Mouse (Mus musculus) midbrain, embryonic 15.5 days (tissue): ENCODE data around the gene Ccl28. TPM values are rescaled to one million over a fixed set of nuclear protein-coding genes. Genes with fewer than 3 reads are reported as not detected.
A peak's percentile ranks its signal among the peaks of the same experiment; 100 is the strongest.
"Not testable (repeated sequence)": the region's sequence is repeated elsewhere in the genome, so short reads cannot be mapped to it uniquely, and the experiment has no call there.

ENCODE experiments used
- ATAC-seq: fragments of 200-750 bp; cut with Nextera tagmentation; replicated peaks from 2 replicates; pipeline ENCODE4 v1.8.0; 2017; ENCODE audit warnings: moderate TSS enrichment
- H3K27ac ChIP-seq: fragments of 300-500 bp; sonication (generic); 2 replicates; pipeline ENCODE4 v1.5.1; 2015; ENCODE audit warnings: mild to moderate bottlenecking, inconsistent platforms
- H3K27me3 ChIP-seq: fragments of 300-500 bp; sonication (generic); replicated peaks from 2 replicates; pipeline ENCODE4 v1.6.1; 2015; ENCODE audit warnings: inconsistent platforms
- H3K36me3 ChIP-seq: fragments of 300-500 bp; sonication (generic); replicated peaks from 2 replicates; pipeline ENCODE4 v1.6.1; 2015; ENCODE audit warnings: inconsistent platforms
- H3K4me1 ChIP-seq: fragments of 300-500 bp; sonication (generic); 2 replicates; pipeline ENCODE4 v1.6.1; 2015; ENCODE audit warnings: inconsistent platforms
- H3K4me2 ChIP-seq: fragments of 300-500 bp; sonication (generic); 2 replicates; pipeline ENCODE4 v1.6.1; 2015; ENCODE audit warnings: inconsistent platforms, mild to moderate bottlenecking, moderate library complexity
- H3K4me3 ChIP-seq: fragments of 300-500 bp; sonication (generic); 2 replicates; pipeline ENCODE4 v1.5.1; 2015; ENCODE audit warnings: mild to moderate bottlenecking, inconsistent platforms
- H3K9ac ChIP-seq: fragments of 300-500 bp; sonication (generic); 2 replicates; pipeline ENCODE4 v1.6.1; 2015; ENCODE audit warnings: mild to moderate bottlenecking, inconsistent platforms
- H3K9me3 ChIP-seq: fragments of 300-500 bp; sonication (generic); 2 replicates; pipeline ENCODE4 v1.6.1; 2016; ENCODE audit warnings: inconsistent platforms
- WGBS: fragments of 180-500 bp; shearing (Covaris S2); methylation state at CpG from one replicate; pipeline ENCODE4 v1.1.7; 2015; ENCODE audit warnings: mixed read lengths; 5-methylcytosine and 5-hydroxymethylcytosine counted together
- polyA plus RNA-seq: library from polyadenylated mRNA; unstranded; fragments of >200 nt; fragmentation: Nextera tagmentation; extraction: Ambion mirVana; gene quantifications from 2 replicates; pipeline ENCODE4 v1.2.1, GENCODE M21; 2015

The Ccl28 gene
- polyA plus RNA-seq = 0.23 and 0.37 TPM in 2 replicates

DNA sequence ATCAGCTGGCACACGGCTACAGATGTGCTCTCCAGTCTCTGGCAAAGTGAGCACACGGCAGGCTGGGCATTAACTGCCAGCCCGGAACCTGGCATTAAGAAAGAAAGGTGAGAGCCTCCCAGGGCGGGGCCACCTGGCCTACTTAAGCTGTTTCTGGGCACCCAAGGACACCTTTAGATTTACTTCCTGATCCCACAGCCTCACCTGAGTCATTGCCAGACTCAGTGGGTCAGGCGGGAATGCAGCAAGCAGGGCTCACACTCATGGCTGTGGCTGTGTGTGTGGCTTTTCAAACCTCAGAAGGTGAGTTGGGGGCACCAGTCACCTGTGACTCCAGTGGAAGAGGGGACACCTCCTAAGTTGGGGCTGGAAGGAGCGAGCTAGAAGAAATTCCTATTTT, at the start of gene Ccl28:
Ccl28 (plus strand) TSS at position 186 of the 400 bp plus-strand sequence.
- Histone ChIP-seq H3K4me3 (no peak within 1 kb of the TSS), H3K27ac (no peak within 1 kb of the TSS), H3K36me3 (no peaks in the 10 kb centered on the region), H3K4me1 (no peaks in the 10 kb centered on the region), H3K9ac (no peak within 1 kb of the TSS), H3K27me3 (no peaks in the 10 kb centered on the region), H3K9me3 (no peaks in the 10 kb centered on the region), H3K4me2 (no peak within 1 kb of the TSS)
- no peak for ATAC-seq
- 85% methylated on average over 6 of the region's 6 CpGs for WGBS

DNA sequence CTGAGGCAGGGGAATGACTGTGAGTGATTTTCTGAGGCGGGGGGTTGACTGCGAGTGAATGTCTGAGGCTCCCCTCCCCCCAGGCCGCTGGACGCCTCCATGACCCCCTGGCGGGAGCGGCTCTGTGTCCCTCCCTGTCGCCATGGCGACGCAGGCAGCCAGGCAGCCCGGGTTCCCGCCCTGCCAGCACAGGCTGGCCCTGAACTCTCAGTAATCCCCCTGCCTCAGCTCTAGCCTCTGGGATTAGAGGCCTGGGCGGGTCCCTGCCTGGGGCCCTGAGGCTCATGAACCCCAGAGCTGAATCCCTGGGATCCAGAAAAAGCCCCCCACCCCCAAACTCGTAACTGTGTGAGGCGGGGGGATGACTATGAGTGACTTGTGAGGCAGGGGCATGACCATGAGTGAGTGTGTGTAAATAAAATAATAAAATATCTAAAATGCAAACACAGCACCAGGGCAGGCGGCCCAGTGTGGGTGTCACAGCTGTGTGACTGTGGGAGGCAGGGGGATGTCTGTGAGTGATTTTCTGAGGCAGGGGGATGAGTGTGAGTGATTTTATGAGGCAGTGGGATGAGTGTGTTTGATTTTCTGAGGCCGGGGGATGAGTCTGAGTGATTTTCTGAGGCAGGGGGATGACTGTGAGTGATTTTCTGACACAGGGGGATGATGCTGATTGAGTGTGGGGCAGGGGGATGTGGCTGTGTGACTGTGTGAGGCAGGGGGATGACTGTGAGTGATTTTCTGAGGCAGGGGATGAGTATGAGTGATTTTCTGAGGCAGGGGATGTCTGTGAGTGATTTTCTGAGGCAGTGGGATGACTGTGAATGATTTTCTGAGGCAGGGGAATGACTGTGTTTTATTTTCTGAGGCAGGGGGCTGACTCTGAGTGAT, 27.1 kb upstream of the Ccl28 start:
- peak; percentile 94 for ATAC-seq
- not testable (repeated sequence) for H3K4me2 ChIP-seq, H3K9ac ChIP-seq

DNA sequence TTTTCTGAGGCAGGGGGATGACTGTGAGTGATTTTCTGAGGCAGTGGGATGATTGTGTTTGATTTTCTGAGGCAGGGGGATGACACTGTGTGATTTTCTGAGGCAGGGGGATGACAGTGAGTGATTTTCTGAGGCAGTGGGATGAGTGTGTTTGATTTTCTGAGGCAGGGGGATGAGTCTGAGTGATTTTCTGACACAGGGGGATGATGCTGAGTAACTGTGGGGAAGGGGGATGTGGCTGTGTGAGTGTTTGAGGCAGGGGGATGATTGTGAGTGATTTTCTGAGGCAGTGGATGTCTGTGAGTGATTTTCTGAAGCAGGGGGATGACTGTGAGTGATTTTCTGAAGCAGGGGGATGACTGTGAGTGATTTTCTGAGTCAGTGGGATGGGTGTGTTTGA, 25.2 kb upstream of the Ccl28 start:
- peaks cover 19% of the 10 kb centered on the region for H3K9me3 ChIP-seq
- H3K4me1 ChIP-seq, H3K9ac ChIP-seq, H3K4me2 ChIP-seq, H3K36me3 ChIP-seq, ATAC-seq, H3K27me3 ChIP-seq, H3K4me3 ChIP-seq, H3K27ac ChIP-seq: not testable (repeated sequence)

More for the DNA sequence above, 27.1 kb upstream of the Ccl28 start:
- H3K4me1 ChIP-seq, H3K27ac ChIP-seq, H3K27me3 ChIP-seq, H3K36me3 ChIP-seq, H3K4me3 ChIP-seq: not testable (repeated sequence)
- H3K9me3 ChIP-seq = peaks cover 16% of the 10 kb centered on the region
- 67% methylated on average over 16 of the region's 16 CpGs for WGBS

DNA sequence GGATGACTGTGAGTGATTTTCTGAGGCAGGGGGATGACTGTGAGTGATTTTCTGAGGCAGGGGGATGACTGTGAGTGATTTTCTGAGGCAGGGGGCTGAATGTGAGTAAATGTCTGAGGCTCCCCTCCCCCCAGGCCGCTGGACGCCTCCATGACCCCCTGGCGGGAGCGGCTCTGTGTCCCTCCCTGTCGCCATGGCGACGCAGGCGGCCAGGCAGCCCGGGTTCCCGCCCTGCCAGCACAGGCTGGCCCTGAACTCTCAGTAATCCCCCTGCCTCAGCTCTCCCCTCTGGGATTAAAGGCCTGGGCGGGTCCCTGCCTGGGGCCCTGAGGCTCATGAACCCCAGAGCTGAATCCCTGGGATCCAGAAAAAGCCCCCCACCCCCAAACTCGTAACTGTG, 24.6 kb upstream of the Ccl28 start:
- not testable (repeated sequence) for H3K27me3 ChIP-seq, ATAC-seq, H3K27ac ChIP-seq, H3K4me2 ChIP-seq, H3K36me3 ChIP-seq, H3K4me1 ChIP-seq, H3K9ac ChIP-seq, H3K4me3 ChIP-seq
- 79% methylated on average over 12 of the region's 12 CpGs for WGBS
- H3K9me3 ChIP-seq = peaks cover 24% of the 10 kb centered on the region

DNA sequence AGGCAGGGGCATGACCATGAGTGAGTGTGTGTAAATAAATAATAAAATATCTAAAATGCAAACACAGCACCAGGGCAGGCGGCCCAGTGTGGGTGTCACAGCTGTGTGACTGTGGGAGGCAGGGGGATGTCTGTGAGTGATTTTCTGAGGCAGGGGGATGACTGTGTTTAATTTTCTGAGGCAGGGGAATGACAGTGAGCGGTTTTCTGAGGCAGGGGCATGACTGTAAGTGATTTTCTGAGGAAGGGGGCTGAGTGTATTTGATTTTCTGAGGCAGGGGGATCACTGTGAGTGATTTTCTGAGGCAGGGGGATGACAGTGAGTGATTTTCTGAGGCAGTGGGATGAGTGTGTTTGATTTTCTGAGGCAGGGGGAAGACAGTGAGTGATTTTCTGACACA, 24.1 kb upstream of the Ccl28 start:
- not testable (repeated sequence) for H3K4me1 ChIP-seq, H3K36me3 ChIP-seq, H3K9ac ChIP-seq, H3K4me2 ChIP-seq, H3K27me3 ChIP-seq, H3K4me3 ChIP-seq, H3K27ac ChIP-seq, ATAC-seq
- peaks cover 27% of the 10 kb centered on the region for H3K9me3 ChIP-seq
- 58% methylated on average over 2 of the region's 2 CpGs for WGBS

DNA sequence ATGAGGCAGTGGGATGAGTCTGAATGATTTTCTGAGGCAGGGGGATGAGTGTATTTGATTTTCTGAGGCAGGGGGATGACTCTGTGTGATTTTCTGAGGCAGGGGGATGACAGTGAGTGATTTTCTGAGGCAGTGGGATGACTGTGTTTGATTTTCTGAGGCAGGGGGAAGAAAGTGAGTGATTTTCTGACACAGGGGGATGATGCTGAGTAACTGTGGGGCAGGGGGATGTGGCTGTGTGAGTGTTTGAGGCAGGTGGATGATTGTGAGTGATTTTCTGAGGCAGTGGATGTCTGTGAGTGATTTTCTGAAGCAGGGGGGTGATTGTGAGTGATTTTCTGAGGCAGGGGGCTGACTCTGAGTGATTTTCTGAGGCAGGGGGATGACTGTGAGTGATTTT, 23.5 kb upstream of the Ccl28 start:
- not testable (repeated sequence) for H3K27ac ChIP-seq, H3K36me3 ChIP-seq, H3K9ac ChIP-seq, H3K4me3 ChIP-seq, H3K27me3 ChIP-seq, H3K4me1 ChIP-seq, ATAC-seq, H3K4me2 ChIP-seq
- peaks cover 27% of the 10 kb centered on the region for H3K9me3 ChIP-seq

DNA sequence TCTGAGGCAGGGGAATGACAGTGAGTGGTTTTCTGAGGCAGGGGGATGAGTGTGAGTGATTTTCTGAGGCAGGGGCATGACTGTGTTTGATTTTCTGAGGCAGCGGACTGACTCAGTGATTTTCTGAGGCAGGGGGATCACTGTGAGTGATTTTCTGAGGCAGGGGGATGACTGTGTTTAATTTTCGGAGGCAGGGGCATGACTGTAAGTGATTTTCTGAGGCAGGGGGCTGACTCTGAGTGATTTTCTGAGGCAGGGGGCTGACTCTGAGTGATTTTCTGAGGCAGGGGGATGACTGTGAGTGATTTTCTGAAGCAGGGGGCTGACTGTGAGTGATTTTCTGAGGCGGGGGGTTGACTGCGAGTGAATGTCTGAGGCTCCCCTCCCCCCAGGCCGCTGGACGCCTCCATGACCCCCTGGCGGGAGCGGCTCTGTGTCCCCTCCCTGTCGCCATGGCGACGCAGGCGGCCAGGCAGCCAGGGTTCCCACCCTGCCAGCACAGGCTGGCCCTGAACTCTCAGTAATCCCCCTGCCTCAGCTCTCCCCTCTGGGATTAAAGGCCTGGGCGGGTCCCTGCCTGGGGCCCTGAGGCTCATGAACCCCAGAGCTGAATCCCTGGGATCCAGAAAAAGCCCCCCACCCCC, 20.8 kb upstream of the Ccl28 start:
- not testable (repeated sequence) for ATAC-seq, H3K4me1 ChIP-seq
- 56% methylated on average over 13 of the region's 13 CpGs for WGBS

DNA sequence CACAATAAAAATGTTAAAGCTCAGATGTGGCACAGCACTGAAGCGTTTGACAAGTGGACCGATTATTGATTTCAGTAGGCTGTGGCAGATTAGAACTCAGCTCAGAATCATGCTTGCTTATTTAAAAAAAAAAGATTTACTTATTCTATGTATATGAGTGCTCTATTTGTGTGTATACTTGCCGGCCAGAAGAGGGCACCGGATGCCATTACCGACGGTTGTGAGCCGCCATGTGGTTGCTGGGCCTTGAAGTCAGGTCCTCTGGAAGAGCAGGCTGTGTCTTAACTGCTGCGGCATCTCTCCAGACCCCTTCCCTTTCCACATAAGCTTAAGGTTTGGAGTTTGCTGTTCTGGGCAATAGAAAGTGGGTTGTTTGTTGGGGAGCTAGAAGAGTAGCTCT, 19.7 kb upstream of the Ccl28 start:
- H3K36me3 ChIP-seq, H3K4me3 ChIP-seq, H3K4me2 ChIP-seq, H3K9ac ChIP-seq, H3K27ac ChIP-seq, H3K27me3 ChIP-seq, H3K4me1 ChIP-seq: not testable (repeated sequence)
- WGBS = 94% methylated on average over 8 of the region's 8 CpGs
- 0 out of 2 replicates have a peak, but pooled peaks have one; percentile 34 for ATAC-seq
- H3K9me3 ChIP-seq = peaks cover 11% of the 10 kb centered on the region; the same call in 1 of the 2 replicates

More for the DNA sequence above, 20.8 kb upstream of the Ccl28 start:
- H3K4me2 ChIP-seq, H3K27ac ChIP-seq, H3K27me3 ChIP-seq, H3K9ac ChIP-seq, H3K4me3 ChIP-seq, H3K36me3 ChIP-seq: not testable (repeated sequence)
- H3K9me3 ChIP-seq = peaks cover 16% of the 10 kb centered on the region; the same call in 1 of the 2 replicates

DNA sequence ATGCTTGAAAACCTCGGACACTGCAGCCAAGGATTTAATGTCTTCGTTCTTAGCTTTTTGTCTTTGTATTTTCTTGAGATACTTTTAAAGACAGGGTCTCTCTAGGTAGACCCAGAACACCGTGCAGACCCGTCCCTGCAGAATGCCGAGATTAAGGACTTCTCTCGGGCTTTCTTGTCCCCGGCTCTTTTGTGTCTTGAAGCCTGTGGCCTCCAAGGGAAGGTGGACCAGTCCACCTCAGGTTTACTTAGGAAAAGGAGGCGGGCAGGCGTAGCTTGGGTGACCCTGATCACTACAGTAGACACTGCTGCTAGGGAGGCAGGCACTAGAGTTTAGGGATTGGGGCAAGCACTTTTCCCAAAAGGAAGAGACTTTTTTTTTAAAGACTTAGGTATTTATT, 19.3 kb upstream of the Ccl28 start:
- H3K4me1 ChIP-seq, H3K4me3 ChIP-seq, H3K36me3 ChIP-seq, H3K27me3 ChIP-seq, H3K4me2 ChIP-seq, H3K27ac ChIP-seq, H3K9ac ChIP-seq: not testable (repeated sequence)
- peak; percentile 43 for ATAC-seq
- 90% methylated on average over 8 of the region's 9 CpGs for WGBS
- H3K9me3 ChIP-seq = peaks cover 11% of the 10 kb centered on the region; the same call in 1 of the 2 replicates

DNA sequence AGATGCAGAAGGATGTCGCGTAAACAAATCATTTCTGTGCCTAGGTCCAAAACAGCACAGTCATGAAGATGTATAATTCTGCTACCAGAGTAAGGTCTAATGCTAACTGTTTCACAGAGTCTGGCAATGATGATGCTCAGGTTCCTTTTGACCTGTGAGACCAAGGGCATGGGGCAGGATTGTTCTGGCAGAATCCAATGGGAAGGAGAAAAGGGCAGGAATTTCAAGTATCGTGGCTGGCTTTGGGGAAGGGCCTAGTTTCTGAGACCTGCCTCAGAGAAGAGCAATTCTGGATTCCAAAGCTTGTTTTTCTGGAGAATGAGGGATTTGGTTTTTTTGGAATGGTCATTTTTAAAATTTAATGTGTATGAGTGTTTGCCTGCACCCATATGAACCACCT, 4.8 kb upstream of the Ccl28 start:
- H3K9me3 ChIP-seq = no peaks in the 10 kb centered on the region
- no peak overlapping the region for H3K4me2 ChIP-seq
- H3K4me1 ChIP-seq = no peaks in the 10 kb centered on the region
- no peaks in the 10 kb centered on the region for H3K36me3 ChIP-seq
- ATAC-seq = no peak
- H3K27me3 ChIP-seq = no peaks in the 10 kb centered on the region
- H3K9ac ChIP-seq = no peak overlapping the region
- no peak overlapping the region for H3K27ac ChIP-seq
- 94% methylated on average over 3 of the region's 3 CpGs for WGBS
- no peak overlapping the region for H3K4me3 ChIP-seq

DNA sequence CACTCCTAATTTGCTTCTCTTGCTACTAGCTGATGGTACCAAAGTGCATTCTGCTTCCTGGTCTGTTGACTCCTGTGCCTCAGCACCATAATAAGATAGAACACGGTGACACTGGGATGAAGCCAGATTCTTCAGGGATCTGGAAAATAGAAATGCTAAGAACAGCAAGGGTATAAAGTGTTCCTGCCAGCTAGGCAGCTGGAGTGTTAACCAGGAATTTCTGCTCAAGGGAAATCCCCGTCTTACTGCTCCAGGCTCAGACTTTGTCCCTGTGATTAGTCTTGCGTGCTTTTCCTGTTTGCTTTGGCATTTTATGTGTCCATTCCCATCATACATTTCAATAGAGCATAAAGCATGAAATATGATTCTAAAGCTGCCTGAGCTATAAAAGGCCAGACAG, 3.9 kb upstream of the Ccl28 start:
- Histone ChIP-seq H3K27ac (no peak overlapping the region), H3K4me2 (no peak overlapping the region), H3K9me3 (no peaks in the 10 kb centered on the region), H3K4me1 (no peaks in the 10 kb centered on the region), H3K9ac (no peak overlapping the region), H3K4me3 (no peak overlapping the region), H3K36me3 (no peaks in the 10 kb centered on the region), H3K27me3 (no peaks in the 10 kb centered on the region)
- WGBS = 88% methylated on average over 3 of the region's 3 CpGs
- ATAC-seq = no peak

DNA sequence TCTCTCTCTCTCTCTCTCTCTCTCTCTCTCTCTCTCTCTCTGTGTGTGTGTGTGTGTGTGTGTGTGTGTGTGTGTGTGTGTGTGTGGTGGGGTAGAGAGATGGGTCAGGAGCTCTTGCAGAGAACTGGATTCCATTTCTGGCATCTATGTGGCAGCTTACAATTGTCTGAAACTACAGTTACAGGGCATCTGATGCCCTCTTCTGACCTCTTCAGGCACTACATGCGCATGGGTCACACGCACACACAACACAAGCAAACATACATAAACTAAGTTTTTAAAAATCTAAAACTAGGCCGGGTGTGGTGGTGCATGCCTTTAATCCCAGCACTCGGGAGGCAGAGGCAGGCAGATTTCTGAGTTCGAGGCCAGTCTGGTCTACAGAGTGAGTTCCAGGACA, 2.3 kb downstream of the Ccl28 start:
- 81% methylated on average over 5 of the region's 5 CpGs for WGBS
- not testable (repeated sequence) for ATAC-seq, H3K9ac ChIP-seq, H3K4me3 ChIP-seq, H3K4me1 ChIP-seq, H3K27me3 ChIP-seq, H3K27ac ChIP-seq, H3K4me2 ChIP-seq, H3K9me3 ChIP-seq, H3K36me3 ChIP-seq
